Mouse (Mus musculus): ENCODE results near the gene Sun1. TPM values are rescaled to one million over a fixed set of nuclear protein-coding genes. Genes with fewer than 3 reads are reported as not detected.

Sun1 gene
- polyA plus RNA-seq, 1 experiment from 2014 or later, result 62.8 TPM

DNA sequence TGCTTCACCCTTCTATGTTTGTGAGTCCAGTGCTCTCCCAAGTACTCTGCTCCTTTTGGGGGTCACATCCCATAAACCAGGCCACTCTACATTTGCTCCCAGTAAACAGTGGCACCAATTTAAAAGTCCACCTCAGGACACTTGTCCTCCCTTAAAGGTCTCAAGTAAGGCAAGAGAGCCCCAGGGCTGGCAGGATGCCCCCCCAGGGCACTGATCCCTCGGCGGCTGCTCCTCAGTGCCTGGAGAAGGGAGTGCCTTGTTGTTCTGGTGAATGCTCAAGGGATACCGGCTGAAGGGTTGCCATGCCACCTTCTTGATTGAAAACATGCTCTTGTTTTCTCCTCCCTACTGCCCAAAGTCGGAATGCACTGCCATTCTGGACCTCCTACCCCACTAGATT is 5.6 kb downstream of the Sun1 start:
- WGBS, result 65% methylated on average over 4 of the region's 4 CpGs
- no peak for ATAC-seq (ENCODE audit: low FRiP score, low TSS enrichment)
- no peak overlapping the region for H3K4me3 ChIP-seq (ENCODE audit: low read length)

DNA sequence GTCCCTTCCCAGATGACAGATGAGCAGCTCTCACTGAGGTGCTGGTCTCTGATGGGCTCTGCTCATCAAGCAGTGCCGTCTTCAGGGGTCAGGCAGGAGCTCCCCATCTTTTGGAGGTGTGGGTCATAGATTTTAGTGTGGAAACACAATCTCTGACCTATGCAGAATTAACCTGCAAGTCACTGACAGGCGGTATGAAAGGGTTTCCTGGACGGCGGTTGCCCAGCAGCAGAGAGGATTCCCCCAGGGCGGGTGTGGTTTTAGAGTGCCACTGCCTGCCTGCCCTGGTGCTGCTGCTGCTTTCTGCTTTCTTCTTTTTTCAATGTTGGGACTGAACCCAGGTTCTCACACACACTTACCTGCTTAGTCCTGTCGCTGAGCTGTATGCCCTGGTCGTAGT is 6.1 kb downstream of the Sun1 start:
- Histone ChIP-seq H3K9ac (replicated peaks; ENCODE audit: low read length) (no peak overlapping the region), H3K4me2 (replicated peaks; ENCODE audit: low read depth, low read length) (no peak overlapping the region), H3K9me3 (ENCODE audit: low read length) (no peaks in the 10 kb centered on the region), H3K27ac (ENCODE audit: low read length) (no peak overlapping the region), H3K36me3 (ENCODE audit: insufficient read depth, low read length) (no peaks in the 10 kb centered on the region), H3K27me3 (ENCODE audit: insufficient read depth, low read length) (no peaks in the 10 kb centered on the region), H3K4me3 (ENCODE audit: low read length) (no peak overlapping the region), H3K4me1 (ENCODE audit: insufficient read depth, low read length) (peaks cover 12% of the 10 kb centered on the region)
- WGBS, result 75% methylated on average over 7 of the region's 7 CpGs
- ATAC-seq (ENCODE audit: low FRiP score, low TSS enrichment), result no peak

More for the DNA sequence above, 5.6 kb downstream of the Sun1 start:
- no peaks in the 10 kb centered on the region for H3K27me3 ChIP-seq (ENCODE audit: insufficient read depth, low read length)
- no peak overlapping the region for H3K4me2 ChIP-seq (replicated peaks; ENCODE audit: low read depth, low read length)
- no peak overlapping the region for H3K9ac ChIP-seq (replicated peaks; ENCODE audit: low read length)
- H3K27ac ChIP-seq (ENCODE audit: low read length), result no peak overlapping the region
- H3K4me1 ChIP-seq (ENCODE audit: insufficient read depth, low read length), result peaks cover 16% of the 10 kb centered on the region
- H3K9me3 ChIP-seq (ENCODE audit: low read length), result no peaks in the 10 kb centered on the region
- no peaks in the 10 kb centered on the region for H3K36me3 ChIP-seq (ENCODE audit: insufficient read depth, low read length)

DNA sequence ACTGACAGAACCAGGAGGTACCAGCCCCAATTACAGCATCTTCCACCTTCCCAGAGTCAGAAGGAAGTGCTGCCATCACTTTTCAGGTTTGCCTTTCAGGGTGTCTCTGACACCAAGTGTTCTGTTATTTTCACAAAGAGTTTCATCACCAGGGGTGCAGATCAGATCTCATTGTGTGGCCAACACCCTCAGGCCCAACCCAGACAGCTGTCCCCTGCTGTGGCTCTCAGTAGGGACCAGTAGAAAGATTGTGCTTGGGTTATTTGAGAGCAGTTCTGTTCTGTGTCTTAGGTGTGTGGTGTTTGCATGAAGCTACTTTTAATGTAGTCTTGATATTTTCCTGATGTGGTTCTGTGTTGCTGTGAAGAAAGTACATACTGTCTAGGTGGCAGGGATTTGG is 7.7 kb downstream of the Sun1 start:
- no peaks in the 10 kb centered on the region for H3K4me1 ChIP-seq (ENCODE audit: insufficient read depth, low read length)
- H3K27me3 ChIP-seq (ENCODE audit: insufficient read depth, low read length), result no peaks in the 10 kb centered on the region
- ATAC-seq (ENCODE audit: low FRiP score, low TSS enrichment), result no peak
- peaks cover 3% of the 10 kb centered on the region; the same call in 1 of the 2 replicates for H3K36me3 ChIP-seq (ENCODE audit: insufficient read depth, low read length)
- H3K9me3 ChIP-seq (ENCODE audit: low read length), result no peaks in the 10 kb centered on the region
- H3K4me2 ChIP-seq (replicated peaks; ENCODE audit: low read depth, low read length), result no peak overlapping the region
- no peak overlapping the region for H3K9ac ChIP-seq (replicated peaks; ENCODE audit: low read length)
- H3K4me3 ChIP-seq (ENCODE audit: low read length), result no peak overlapping the region
- H3K27ac ChIP-seq (ENCODE audit: low read length), result no peak overlapping the region

DNA sequence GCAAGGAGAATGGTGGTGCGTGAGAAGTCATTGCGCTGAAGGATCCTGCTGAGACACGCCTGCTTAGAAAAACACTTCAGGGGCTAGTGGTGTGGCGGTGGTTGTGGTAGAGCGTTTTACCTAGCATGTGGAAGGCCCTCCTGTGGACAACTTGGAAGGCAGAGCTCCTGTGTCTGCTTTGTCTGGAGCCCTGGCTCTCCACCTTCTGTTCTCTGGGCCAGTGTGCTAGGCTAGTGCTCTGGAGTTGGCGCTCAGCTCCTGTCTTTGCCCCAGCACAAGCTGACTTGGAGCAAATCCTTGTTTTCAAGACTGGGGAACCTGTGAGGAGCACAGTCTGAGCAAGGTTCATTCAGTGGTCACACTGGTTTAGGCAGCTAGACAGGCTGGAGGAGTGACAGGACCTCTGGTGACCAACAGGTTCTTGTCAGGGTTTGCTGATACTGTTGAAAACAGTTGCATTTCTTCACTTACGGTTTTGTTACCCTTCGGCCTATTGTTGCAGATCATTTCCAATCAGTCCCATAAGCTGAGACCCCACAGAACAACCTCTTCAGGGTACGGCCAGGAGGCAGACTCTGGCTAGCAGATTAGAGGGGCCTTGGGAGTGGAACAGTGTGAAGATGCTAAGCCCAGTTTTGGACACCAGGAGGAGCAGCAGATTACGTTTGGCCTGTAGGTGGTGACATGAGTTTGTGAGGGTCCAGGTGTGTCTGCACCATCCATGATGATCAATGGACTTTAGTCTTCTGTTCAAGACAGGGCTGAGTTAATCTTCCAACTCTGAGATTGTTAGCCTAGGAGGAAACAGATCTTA is 8.6 kb downstream of the Sun1 start:
- Histone ChIP-seq H3K4me2 (replicated peaks; ENCODE audit: low read depth, low read length) (no peak overlapping the region), H3K4me3 (ENCODE audit: low read length) (no peak overlapping the region), H3K9ac (replicated peaks; ENCODE audit: low read length) (no peak overlapping the region), H3K9me3 (ENCODE audit: low read length) (no peaks in the 10 kb centered on the region), H3K27ac (ENCODE audit: low read length) (no peak overlapping the region), H3K4me1 (ENCODE audit: insufficient read depth, low read length) (no peaks in the 10 kb centered on the region), H3K27me3 (ENCODE audit: insufficient read depth, low read length) (no peaks in the 10 kb centered on the region), H3K36me3 (ENCODE audit: insufficient read depth, low read length) (peaks cover 3% of the 10 kb centered on the region; the same call in 1 of the 2 replicates)
- no peak for ATAC-seq (ENCODE audit: low FRiP score, low TSS enrichment)
- 91% methylated on average over 10 of the region's 10 CpGs for WGBS

DNA sequence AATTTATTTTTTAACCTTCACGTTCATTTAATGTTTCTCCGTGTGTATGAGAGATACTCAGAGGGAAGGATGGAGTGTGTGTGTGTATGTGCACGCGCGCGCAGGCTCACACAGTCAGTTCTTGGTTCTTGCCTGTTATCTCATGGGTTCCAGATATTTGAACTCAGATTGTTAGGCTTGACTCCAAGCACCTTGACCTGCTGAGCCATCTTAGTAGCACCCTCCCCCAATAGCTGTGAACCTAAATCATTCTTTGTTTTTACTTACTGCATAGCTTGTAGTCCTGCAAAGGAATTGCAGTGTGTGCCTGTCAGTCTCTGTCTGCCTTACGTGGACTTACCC is 9.2 kb downstream of the Sun1 start:
- H3K4me3 ChIP-seq (ENCODE audit: low read length), result no peak overlapping the region
- no peak overlapping the region for H3K9ac ChIP-seq (replicated peaks; ENCODE audit: low read length)
- no peak overlapping the region for H3K27ac ChIP-seq (ENCODE audit: low read length)
- H3K27me3 ChIP-seq (ENCODE audit: insufficient read depth, low read length), result no peaks in the 10 kb centered on the region
- H3K4me2 ChIP-seq (replicated peaks; ENCODE audit: low read depth, low read length), result no peak overlapping the region
- no peaks in the 10 kb centered on the region for H3K9me3 ChIP-seq (ENCODE audit: low read length)
- H3K4me1 ChIP-seq (ENCODE audit: insufficient read depth, low read length), result no peaks in the 10 kb centered on the region
- ATAC-seq (ENCODE audit: low FRiP score, low TSS enrichment), result no peak
- H3K36me3 ChIP-seq (ENCODE audit: insufficient read depth, low read length), result peaks cover 3% of the 10 kb centered on the region; the same call in 1 of the 2 replicates
- 91% methylated on average over 7 of the region's 7 CpGs for WGBS

DNA sequence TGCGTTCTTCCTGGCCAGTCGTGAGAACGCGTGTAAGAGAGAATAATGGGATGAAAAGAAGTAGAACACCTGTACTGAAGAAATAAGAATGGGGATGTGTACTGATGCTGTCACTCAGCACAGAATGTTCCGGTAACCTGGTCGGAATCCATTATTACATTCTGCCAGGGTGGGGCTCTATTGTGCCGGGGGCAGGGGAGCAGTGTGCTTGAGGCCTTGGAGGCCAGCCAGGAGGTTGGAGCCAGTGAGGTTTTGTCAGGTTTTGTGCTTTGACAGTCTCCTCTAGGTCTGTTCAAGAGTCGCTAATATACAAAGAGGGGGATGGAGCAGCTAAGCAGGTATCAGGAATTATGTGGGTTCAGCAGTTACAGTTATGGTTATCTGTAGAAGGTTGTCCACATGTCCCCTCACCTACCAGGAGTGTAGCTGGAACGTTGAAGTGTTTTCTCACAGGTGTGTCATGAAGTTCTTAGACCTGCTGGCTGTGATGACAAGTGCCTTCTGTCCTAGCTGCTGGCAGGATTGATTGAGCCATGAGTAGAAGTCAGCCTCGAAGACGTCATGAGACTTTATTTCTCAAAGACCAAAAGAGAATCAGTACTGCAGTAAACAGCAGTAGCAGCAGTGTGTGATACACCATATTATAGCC is 11.4 kb downstream of the Sun1 start:
- Histone ChIP-seq H3K27me3 (ENCODE audit: insufficient read depth, low read length) (no peaks in the 10 kb centered on the region), H3K9me3 (ENCODE audit: low read length) (no peaks in the 10 kb centered on the region)
- 92% methylated on average over 11 of the region's 11 CpGs for WGBS

DNA sequence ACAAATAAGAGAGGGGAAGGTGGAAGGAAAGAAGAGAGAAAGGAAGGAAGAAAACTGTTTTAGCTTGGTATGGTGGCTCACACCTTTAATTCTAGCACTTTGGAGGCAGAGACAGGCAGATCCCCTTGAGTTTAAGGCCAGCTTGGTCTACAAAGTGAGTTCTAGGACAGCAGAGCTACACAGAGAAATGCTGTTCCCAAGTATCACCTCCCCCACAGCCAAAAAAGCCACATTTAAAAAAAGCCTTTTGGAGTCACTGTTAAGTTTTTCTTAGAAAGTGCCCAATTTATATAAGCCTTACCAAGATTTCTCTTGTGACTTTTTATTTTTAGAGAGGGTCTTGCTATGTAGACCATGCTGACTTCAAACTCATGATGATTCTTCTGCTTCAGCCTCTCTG is 13.9 kb downstream of the Sun1 start:
- no peak overlapping the region for H3K4me2 ChIP-seq (replicated peaks; ENCODE audit: low read depth, low read length)
- no peak overlapping the region for H3K4me3 ChIP-seq (ENCODE audit: low read length)
- no peak overlapping the region for H3K9ac ChIP-seq (replicated peaks; ENCODE audit: low read length)
- H3K36me3 ChIP-seq (ENCODE audit: insufficient read depth, low read length), result peaks cover 16% of the 10 kb centered on the region; the same call in 1 of the 2 replicates
- H3K27ac ChIP-seq (ENCODE audit: low read length), result no peak overlapping the region
- no peak for ATAC-seq (ENCODE audit: low FRiP score, low TSS enrichment)
- H3K27me3 ChIP-seq (ENCODE audit: insufficient read depth, low read length), result no peaks in the 10 kb centered on the region
- no peaks in the 10 kb centered on the region for H3K9me3 ChIP-seq (ENCODE audit: low read length)
- no peaks in the 10 kb centered on the region for H3K4me1 ChIP-seq (ENCODE audit: insufficient read depth, low read length)

More for the DNA sequence above, 11.4 kb downstream of the Sun1 start:
- Histone ChIP-seq H3K4me2 (replicated peaks; ENCODE audit: low read depth, low read length) (no peak overlapping the region), H3K9ac (replicated peaks; ENCODE audit: low read length) (no peak overlapping the region), H3K4me1 (ENCODE audit: insufficient read depth, low read length) (no peaks in the 10 kb centered on the region), H3K4me3 (ENCODE audit: low read length) (no peak overlapping the region), H3K36me3 (ENCODE audit: insufficient read depth, low read length) (peaks cover 15% of the 10 kb centered on the region; the same call in 1 of the 2 replicates), H3K27ac (ENCODE audit: low read length) (no peak overlapping the region)
- ATAC-seq (ENCODE audit: low FRiP score, low TSS enrichment), result no peak

DNA sequence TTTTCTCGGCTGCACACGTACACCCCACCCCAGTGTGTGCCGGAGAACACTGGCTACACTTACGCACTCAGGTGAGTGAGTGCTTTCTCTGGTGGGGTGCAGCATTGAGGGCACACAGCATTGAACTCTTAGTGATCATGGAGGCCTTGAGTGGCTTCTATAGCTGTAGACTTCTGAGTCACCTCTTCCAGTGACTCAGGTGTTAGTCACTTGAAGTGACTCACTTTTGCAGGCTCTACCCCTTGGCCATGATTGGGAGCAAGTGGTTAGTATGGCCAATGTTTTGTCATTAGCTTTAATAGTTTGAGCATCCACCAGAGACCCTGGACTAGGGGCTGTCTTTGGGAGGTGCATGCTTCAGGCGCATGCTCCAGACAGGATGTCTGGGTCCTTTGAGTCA is 14.7 kb downstream of the Sun1 start:
- Histone ChIP-seq H3K9ac (replicated peaks; ENCODE audit: low read length) (no peak overlapping the region), H3K27ac (ENCODE audit: low read length) (no peak overlapping the region), H3K27me3 (ENCODE audit: insufficient read depth, low read length) (no peaks in the 10 kb centered on the region), H3K9me3 (ENCODE audit: low read length) (no peaks in the 10 kb centered on the region), H3K36me3 (ENCODE audit: insufficient read depth, low read length) (peaks cover 16% of the 10 kb centered on the region; the same call in 1 of the 2 replicates), H3K4me3 (ENCODE audit: low read length) (no peak overlapping the region), H3K4me2 (replicated peaks; ENCODE audit: low read depth, low read length) (no peak overlapping the region), H3K4me1 (ENCODE audit: insufficient read depth, low read length) (no peaks in the 10 kb centered on the region)
- 94% methylated on average over 5 of the region's 5 CpGs for WGBS
- ATAC-seq (ENCODE audit: low FRiP score, low TSS enrichment), result no peak

DNA sequence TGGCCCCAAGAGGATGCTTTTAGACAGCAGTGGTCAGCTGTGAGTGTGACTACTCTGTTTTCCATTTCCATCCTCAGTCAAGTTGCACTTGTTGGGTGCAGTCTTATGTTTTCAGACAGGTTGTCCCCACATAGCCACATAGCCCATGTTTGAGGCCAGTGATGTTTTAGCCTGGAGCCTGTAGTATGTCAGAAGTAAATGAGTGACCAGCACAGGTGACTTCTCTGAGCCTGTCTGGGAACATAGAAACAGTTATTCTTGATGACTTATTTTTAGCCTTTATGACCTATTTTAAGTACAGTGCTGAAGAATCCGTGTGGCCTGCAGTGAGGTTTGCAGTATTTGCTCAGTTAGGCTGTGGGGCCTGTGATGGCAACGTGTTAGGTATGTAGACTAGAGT is 15.7 kb downstream of the Sun1 start:
- WGBS, result 92% methylated on average over 2 of the region's 2 CpGs
- Histone ChIP-seq H3K9me3 (ENCODE audit: low read length) (no peaks in the 10 kb centered on the region), H3K9ac (replicated peaks; ENCODE audit: low read length) (no peak overlapping the region), H3K36me3 (ENCODE audit: insufficient read depth, low read length) (peaks cover 16% of the 10 kb centered on the region; the same call in 1 of the 2 replicates), H3K4me1 (ENCODE audit: insufficient read depth, low read length) (no peaks in the 10 kb centered on the region), H3K27ac (ENCODE audit: low read length) (no peak overlapping the region), H3K27me3 (ENCODE audit: insufficient read depth, low read length) (no peaks in the 10 kb centered on the region), H3K4me2 (replicated peaks; ENCODE audit: low read depth, low read length) (no peak overlapping the region), H3K4me3 (ENCODE audit: low read length) (no peak overlapping the region)
- ATAC-seq (ENCODE audit: low FRiP score, low TSS enrichment), result no peak

DNA sequence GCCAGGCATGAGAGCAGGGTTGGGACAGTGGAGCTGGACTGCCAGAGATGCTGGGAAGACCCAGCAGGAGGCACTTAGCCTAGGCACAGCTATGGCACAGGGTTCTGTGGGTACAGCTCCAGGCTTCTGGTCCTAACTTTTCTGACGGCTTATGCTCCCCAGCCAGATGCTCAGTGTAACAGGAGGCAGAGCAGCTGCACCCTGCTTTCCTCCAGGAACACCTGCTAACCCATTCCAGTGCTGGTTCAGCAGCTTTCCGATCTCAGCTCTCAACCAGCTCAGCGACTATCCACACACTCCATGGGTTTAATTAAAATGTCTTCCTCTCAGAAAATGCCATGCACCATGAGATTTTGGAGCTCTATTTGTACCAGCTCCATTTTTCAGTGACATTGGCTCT is 16.3 kb downstream of the Sun1 start:
- no peaks in the 10 kb centered on the region for H3K9me3 ChIP-seq (ENCODE audit: low read length)
- H3K9ac ChIP-seq (replicated peaks; ENCODE audit: low read length), result no peak overlapping the region
- peaks cover 19% of the 10 kb centered on the region; the same call in 1 of the 2 replicates for H3K36me3 ChIP-seq (ENCODE audit: insufficient read depth, low read length)
- no peak overlapping the region for H3K4me2 ChIP-seq (replicated peaks; ENCODE audit: low read depth, low read length)
- no peaks in the 10 kb centered on the region for H3K27me3 ChIP-seq (ENCODE audit: insufficient read depth, low read length)
- ATAC-seq (ENCODE audit: low FRiP score, low TSS enrichment), result no peak
- H3K27ac ChIP-seq (ENCODE audit: low read length), result no peak overlapping the region
- H3K4me1 ChIP-seq (ENCODE audit: insufficient read depth, low read length), result no peaks in the 10 kb centered on the region
- no peak overlapping the region for H3K4me3 ChIP-seq (ENCODE audit: low read length)
- 80% methylated on average over 3 of the region's 3 CpGs for WGBS
